Mouse (Mus musculus) retina, embryonic 14.5 days (tissue): ENCODE measurements around the gene C87414.
"Not testable (repeated sequence)": the region's sequence is repeated elsewhere in the genome, so short reads cannot be mapped to it uniquely, and the experiment has no call there.

ENCODE experiments used
- DNase-seq: peaks from one replicate; pipeline ENCODE4 v3.0.0-alpha.2; 2015; ENCODE audit warnings: low spot score

Gene C87414

GRCm38 (mm10) chr5:93671451-93671850 lies at the start of gene C87414:
Gene C87414, minus strand, starts transcription at chr5:93671551.
- DNase-seq, result not testable (repeated sequence)

GRCm38 (mm10) chr5:93684661-93685060 lies 13.3 kb upstream of the C87414 start:
- not testable (repeated sequence) for DNase-seq
